Mouse (Mus musculus): Measurements from ENCODE around the gene Gm813. TPM values are rescaled to one million over a fixed set of nuclear protein-coding genes. Genes with fewer than 3 reads are reported as not detected.

The Gm813 gene
- polyA plus RNA-seq, 1 experiment from 2014 or later: not detected

DNA sequence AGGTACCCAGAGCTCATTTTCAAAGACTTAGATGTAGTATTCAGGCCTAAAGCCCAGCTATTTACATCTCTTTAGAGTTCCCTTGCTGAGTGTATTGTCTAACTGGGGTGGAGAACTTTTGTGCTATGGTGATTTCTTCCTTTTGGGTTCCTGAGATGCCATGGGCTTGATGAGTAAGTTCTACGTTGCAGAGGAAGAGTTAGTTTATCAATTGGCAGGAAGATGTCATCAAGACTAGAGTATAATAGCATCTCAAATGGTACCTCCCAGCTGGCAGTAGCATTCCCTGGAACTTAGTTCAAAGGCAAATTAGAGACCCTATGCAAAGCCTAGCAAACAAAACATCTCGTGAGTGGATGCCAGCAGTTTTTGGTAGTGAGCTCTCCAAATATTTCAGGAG is 19.1 kb upstream of the Gm813 start:
- Histone ChIP-seq H3K9ac (no peak overlapping the region), H3K36me3 (replicated peaks) (no peaks in the 10 kb centered on the region), H3K4me2 (no peak overlapping the region), H3K4me1 (no peaks in the 10 kb centered on the region), H3K4me3 (no peak overlapping the region), H3K27me3 (replicated peaks) (no peaks in the 10 kb centered on the region), H3K27ac (no peak overlapping the region), H3K9me3 (no peaks in the 10 kb centered on the region)
- no peak for ATAC-seq (replicated peaks)
- 66% methylated on average over 2 of the region's 2 CpGs for WGBS

GRCm38 (mm10) chr16:58629736-58630135 is 13.0 kb upstream of the Gm813 start:
- H3K4me3 ChIP-seq: no peak overlapping the region
- WGBS: 63% methylated on average over 2 of the region's 2 CpGs
- H3K9ac ChIP-seq: no peak overlapping the region
- no peaks in the 10 kb centered on the region for H3K36me3 ChIP-seq (replicated peaks)
- no peak overlapping the region for H3K4me2 ChIP-seq
- ATAC-seq (replicated peaks): no peak
- no peaks in the 10 kb centered on the region for H3K9me3 ChIP-seq
- no peaks in the 10 kb centered on the region for H3K27me3 ChIP-seq (replicated peaks)
- H3K4me1 ChIP-seq: no peaks in the 10 kb centered on the region
- no peak overlapping the region for H3K27ac ChIP-seq

DNA sequence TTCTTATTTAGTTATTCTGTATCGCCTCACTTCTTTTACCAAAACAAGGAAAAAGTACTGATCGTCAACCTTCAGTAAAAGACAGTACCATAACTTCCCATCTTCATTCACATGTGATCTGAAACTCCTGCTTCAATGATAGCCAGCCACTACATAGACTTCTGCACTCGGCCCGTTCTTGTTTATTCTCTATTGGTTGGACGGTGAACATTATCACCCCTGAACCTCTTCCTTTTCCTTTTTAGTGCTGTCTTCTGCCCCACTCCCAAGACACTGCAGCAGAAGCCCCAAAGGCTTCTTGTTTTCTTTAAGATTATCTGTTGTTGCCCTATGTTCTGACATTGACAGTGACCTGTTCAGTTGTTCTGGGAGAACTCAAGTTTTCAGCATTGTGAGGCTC is 12.2 kb upstream of the Gm813 start:
- no peaks in the 10 kb centered on the region for H3K9me3 ChIP-seq
- no peaks in the 10 kb centered on the region for H3K4me1 ChIP-seq
- H3K4me2 ChIP-seq: no peak overlapping the region
- no peaks in the 10 kb centered on the region for H3K36me3 ChIP-seq (replicated peaks)
- no peak overlapping the region for H3K9ac ChIP-seq
- H3K27ac ChIP-seq: no peak overlapping the region
- WGBS: 94% methylated on average over 5 of the region's 5 CpGs
- no peak overlapping the region for H3K4me3 ChIP-seq
- H3K27me3 ChIP-seq (replicated peaks): no peaks in the 10 kb centered on the region
- ATAC-seq (replicated peaks): no peak

- H3K27ac ChIP-seq: no peak overlapping the region
- ATAC-seq (replicated peaks): no peak
- H3K27me3 ChIP-seq (replicated peaks): no peaks in the 10 kb centered on the region
- H3K36me3 ChIP-seq (replicated peaks): no peaks in the 10 kb centered on the region
- H3K4me2 ChIP-seq: no peak overlapping the region
- no peaks in the 10 kb centered on the region for H3K4me1 ChIP-seq
- H3K9me3 ChIP-seq: no peaks in the 10 kb centered on the region
- H3K9ac ChIP-seq: no peak overlapping the region
- no peak overlapping the region for H3K4me3 ChIP-seq
- 100% methylated on average over 2 of the region's 2 CpGs for WGBS
Measured at GRCm38 (mm10) chr16:58628336-58628680, 11.5 kb upstream of the Gm813 start.

- ATAC-seq (replicated peaks): no peak
- Histone ChIP-seq H3K4me2 (no peak overlapping the region), H3K9me3 (no peaks in the 10 kb centered on the region), H3K4me1 (no peaks in the 10 kb centered on the region), H3K9ac (no peak overlapping the region), H3K27ac (no peak overlapping the region), H3K36me3 (replicated peaks) (no peaks in the 10 kb centered on the region), H3K4me3 (no peak overlapping the region), H3K27me3 (replicated peaks) (no peaks in the 10 kb centered on the region)
- 89% methylated on average over 4 of the region's 4 CpGs for WGBS
Measured at GRCm38 (mm10) chr16:58627597-58628335, 11.0 kb upstream of the Gm813 start.

GRCm38 (mm10) chr16:58623944-58624343 is 7.2 kb upstream of the Gm813 start:
- Histone ChIP-seq H3K9me3 (no peaks in the 10 kb centered on the region), H3K9ac (no peak overlapping the region), H3K4me1 (no peaks in the 10 kb centered on the region), H3K4me3 (no peak overlapping the region), H3K27ac (no peak overlapping the region), H3K4me2 (no peak overlapping the region), H3K36me3 (replicated peaks) (no peaks in the 10 kb centered on the region), H3K27me3 (replicated peaks) (no peaks in the 10 kb centered on the region)
- whole genome bisulfite sequencing: 79% methylated on average over 6 of the region's 6 CpGs
- ATAC-seq (replicated peaks): no peak

GRCm38 (mm10) chr16:58623114-58623513 is 6.3 kb upstream of the Gm813 start:
- no peaks in the 10 kb centered on the region for H3K27me3 ChIP-seq (replicated peaks)
- no peak for ATAC-seq (replicated peaks)
- no peaks in the 10 kb centered on the region for H3K4me1 ChIP-seq
- H3K9ac ChIP-seq: no peak overlapping the region
- no peak overlapping the region for H3K4me2 ChIP-seq
- WGBS: 77% methylated on average over 4 of the region's 4 CpGs
- H3K4me3 ChIP-seq: no peak overlapping the region
- no peaks in the 10 kb centered on the region for H3K36me3 ChIP-seq (replicated peaks)
- H3K9me3 ChIP-seq: no peaks in the 10 kb centered on the region
- no peak overlapping the region for H3K27ac ChIP-seq

GRCm38 (mm10) chr16:58622377-58622776 is 5.6 kb upstream of the Gm813 start:
- WGBS: 89% methylated on average over 3 of the region's 3 CpGs

DNA sequence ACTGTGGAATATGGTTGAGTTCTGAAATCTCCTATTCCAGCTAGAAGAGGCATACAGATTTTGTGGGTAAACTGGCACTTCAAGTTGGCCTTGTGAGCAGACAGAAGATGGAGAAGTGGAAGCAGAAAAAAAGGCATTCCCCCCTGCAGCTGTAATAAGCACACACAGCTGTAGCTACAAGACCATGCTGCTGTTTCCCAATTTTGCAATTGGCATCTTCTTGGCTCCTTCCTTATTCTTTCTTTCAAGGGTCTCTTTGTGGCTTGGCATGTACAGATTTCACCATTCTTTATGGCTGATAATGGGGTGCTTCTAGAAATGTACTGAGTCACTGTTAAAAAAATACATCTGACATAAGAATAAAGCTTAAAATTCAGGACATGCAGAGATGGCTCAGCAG is 568 bp upstream of the Gm813 start:
- ATAC-seq (replicated peaks): no peak
- Histone ChIP-seq H3K27ac (no peak overlapping the region), H3K4me3 (no peak overlapping the region), H3K9ac (no peak overlapping the region), H3K4me2 (no peak overlapping the region), H3K9me3 (no peaks in the 10 kb centered on the region), H3K4me1 (no peaks in the 10 kb centered on the region), H3K27me3 (replicated peaks) (no peaks in the 10 kb centered on the region), H3K36me3 (replicated peaks) (no peaks in the 10 kb centered on the region)

More at GRCm38 (mm10) chr16:58622377-58622776, 5.6 kb upstream of the Gm813 start:
- Histone ChIP-seq H3K4me3 (no peak overlapping the region), H3K4me2 (no peak overlapping the region), H3K9me3 (no peaks in the 10 kb centered on the region), H3K27me3 (replicated peaks) (no peaks in the 10 kb centered on the region), H3K27ac (no peak overlapping the region), H3K36me3 (replicated peaks) (no peaks in the 10 kb centered on the region), H3K4me1 (no peaks in the 10 kb centered on the region), H3K9ac (no peak overlapping the region)
- no peak for ATAC-seq (replicated peaks)

GRCm38 (mm10) chr16:58612969-58613368 is 3.8 kb downstream of the Gm813 start:
- H3K4me1 ChIP-seq: no peaks in the 10 kb centered on the region
- no peaks in the 10 kb centered on the region for H3K27me3 ChIP-seq (replicated peaks)
- 83% methylated on average over 3 of the region's 3 CpGs for WGBS
- no peak overlapping the region for H3K27ac ChIP-seq
- H3K36me3 ChIP-seq (replicated peaks): no peaks in the 10 kb centered on the region
- H3K4me3 ChIP-seq: no peak overlapping the region
- H3K4me2 ChIP-seq: no peak overlapping the region
- no peaks in the 10 kb centered on the region for H3K9me3 ChIP-seq
- ATAC-seq (replicated peaks): no peak
- no peak overlapping the region for H3K9ac ChIP-seq

- H3K4me1 ChIP-seq: no peaks in the 10 kb centered on the region
- no peak overlapping the region for H3K4me2 ChIP-seq
- no peaks in the 10 kb centered on the region for H3K9me3 ChIP-seq
- H3K36me3 ChIP-seq (replicated peaks): no peaks in the 10 kb centered on the region
- WGBS: 81% methylated on average over 5 of the region's 5 CpGs
- ATAC-seq (replicated peaks): no peak
- H3K27ac ChIP-seq: no peak overlapping the region
- H3K4me3 ChIP-seq: no peak overlapping the region
- H3K9ac ChIP-seq: no peak overlapping the region
- H3K27me3 ChIP-seq (replicated peaks): no peaks in the 10 kb centered on the region
Measured at GRCm38 (mm10) chr16:58607101-58607500, 9.7 kb downstream of the Gm813 start.

DNA sequence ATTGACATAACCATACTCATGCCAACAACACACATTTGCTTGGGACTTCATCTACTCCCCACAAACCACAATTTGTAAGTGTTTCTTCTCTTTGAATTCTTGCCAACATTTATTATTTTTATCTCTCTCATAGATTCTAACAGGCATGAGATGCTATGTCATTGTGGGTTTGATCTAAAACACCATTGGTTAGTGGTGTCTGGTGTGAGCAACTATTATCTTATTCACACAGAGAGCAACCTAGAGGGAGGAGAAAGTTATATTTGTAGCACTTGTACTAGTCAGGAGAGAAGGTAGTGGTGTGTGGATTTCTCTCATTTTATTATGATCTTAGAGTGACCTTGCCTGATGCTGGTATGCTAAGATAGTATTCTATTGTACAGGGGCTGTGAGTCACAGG is 12.1 kb downstream of the Gm813 start:
- Histone ChIP-seq H3K27ac (no peak overlapping the region), H3K4me2 (no peak overlapping the region), H3K9me3 (no peaks in the 10 kb centered on the region), H3K4me1 (no peaks in the 10 kb centered on the region), H3K36me3 (replicated peaks) (no peaks in the 10 kb centered on the region), H3K27me3 (replicated peaks) (no peaks in the 10 kb centered on the region), H3K9ac (no peak overlapping the region), H3K4me3 (no peak overlapping the region)
- no peak for ATAC-seq (replicated peaks)

DNA sequence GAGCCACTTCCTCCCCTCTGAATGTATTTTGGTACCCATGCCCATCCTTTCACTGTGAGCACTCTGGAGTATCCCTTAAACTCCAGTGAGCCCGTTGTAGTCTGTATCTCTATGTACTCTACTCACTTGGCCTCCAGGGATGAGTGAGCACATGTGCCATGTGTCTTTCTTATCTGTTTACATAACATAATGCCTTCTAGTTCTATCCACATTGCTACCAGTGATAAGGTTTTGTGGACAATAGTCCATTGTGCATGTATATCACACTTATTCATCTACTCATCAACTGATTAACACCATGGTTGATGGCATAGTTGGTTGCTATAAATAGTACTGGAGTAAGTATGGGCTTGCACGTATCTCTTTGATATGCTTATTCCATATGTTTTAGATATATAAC is 12.9 kb downstream of the Gm813 start:
- Histone ChIP-seq H3K27me3 (replicated peaks) (no peaks in the 10 kb centered on the region), H3K9ac (no peak overlapping the region), H3K27ac (no peak overlapping the region), H3K4me2 (no peak overlapping the region), H3K4me1 (no peaks in the 10 kb centered on the region), H3K4me3 (no peak overlapping the region), H3K36me3 (replicated peaks) (no peaks in the 10 kb centered on the region), H3K9me3 (no peaks in the 10 kb centered on the region)
- no peak for ATAC-seq (replicated peaks)
- WGBS: 89% methylated on average over 2 of the region's 2 CpGs

All from midbrain, embryonic 15.5 days (tissue).